Mouse (Mus musculus) activated CD4-positive, CD25-positive, alpha-beta regulatory T cell (primary cell): ENCODE data around the gene Pex6. TPM values are rescaled to one million over a fixed set of nuclear protein-coding genes. Genes with fewer than 3 reads are reported as not detected.

ENCODE experiments used
- polyA plus RNA-seq, 2 experiments: library from polyadenylated mRNA; unstranded; fragments of 100-300 nt; shearing (Covaris generic); gene quantifications; one replicate each; pipeline ENCODE4 v1.2.1; 2017

Gene Pex6
- 10 to 100 TPM; 19.5 to 32.7 TPM for polyA plus RNA-seq

DNA sequence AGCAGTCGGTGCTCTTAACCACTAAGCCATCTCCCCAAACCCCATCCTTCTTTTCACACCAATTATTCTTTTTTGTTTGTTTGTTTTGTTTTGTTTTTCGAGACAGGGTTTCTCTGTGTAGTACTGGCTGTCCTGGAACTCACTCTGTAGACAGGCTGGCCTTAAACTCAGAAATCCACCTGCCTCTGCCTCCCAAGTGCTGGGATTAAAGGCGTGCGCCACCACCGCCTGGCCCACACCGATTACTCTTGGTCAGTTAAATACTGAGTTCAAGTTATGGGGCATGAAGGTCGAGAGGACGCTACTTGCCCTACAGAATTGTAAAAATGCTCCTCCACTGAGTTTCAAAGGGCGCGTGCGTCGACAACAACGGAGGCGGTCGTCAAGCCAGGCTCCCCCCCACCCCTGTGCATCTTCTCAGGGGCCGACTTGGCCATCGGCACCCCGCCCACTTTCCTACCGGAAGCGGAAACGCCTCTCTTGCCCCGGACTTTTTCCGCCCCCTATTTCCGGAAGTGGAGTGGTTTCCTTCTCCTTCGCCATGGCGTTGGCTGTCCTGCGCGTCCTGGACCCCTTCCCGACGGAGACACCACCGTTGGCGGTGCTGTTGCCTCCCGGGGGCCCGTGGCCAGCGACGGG lies at the start of gene Pex6:
Gene Pex6, plus strand, starts transcription at position 505 of the 639 bp plus-strand sequence.

GRCm38 (mm10) chr17:46673850-46674529 lies 37.3 kb upstream of the Pex6 start, which contains the start of gene Rrp36:
TSS of gene Rrp36 (minus strand) at chr17:46674352.

GRCm38 (mm10) chr17:46678416-46678815 lies 32.8 kb upstream of the Pex6 start, which contains the start of gene Mea1:
TSS of gene Mea1 (plus strand) at chr17:46678793.

GRCm38 (mm10) chr17:46680760-46681373 lies 30.4 kb upstream of the Pex6 start, which contains the start of gene Klhdc3:
TSS of gene Klhdc3 (minus strand) at chr17:46680914.

GRCm38 (mm10) chr17:46704887-46705835 lies 6.1 kb upstream of the Pex6 start, which contains the start of gene Ppp2r5d:
TSS of gene Ppp2r5d (minus strand) at chr17:46705111.

GRCm38 (mm10) chr17:46728904-46729318 lies 17.6 kb downstream of the Pex6 start, which contains the start of gene Gnmt:
TSS of gene Gnmt (minus strand) at chr17:46729168.

DNA sequence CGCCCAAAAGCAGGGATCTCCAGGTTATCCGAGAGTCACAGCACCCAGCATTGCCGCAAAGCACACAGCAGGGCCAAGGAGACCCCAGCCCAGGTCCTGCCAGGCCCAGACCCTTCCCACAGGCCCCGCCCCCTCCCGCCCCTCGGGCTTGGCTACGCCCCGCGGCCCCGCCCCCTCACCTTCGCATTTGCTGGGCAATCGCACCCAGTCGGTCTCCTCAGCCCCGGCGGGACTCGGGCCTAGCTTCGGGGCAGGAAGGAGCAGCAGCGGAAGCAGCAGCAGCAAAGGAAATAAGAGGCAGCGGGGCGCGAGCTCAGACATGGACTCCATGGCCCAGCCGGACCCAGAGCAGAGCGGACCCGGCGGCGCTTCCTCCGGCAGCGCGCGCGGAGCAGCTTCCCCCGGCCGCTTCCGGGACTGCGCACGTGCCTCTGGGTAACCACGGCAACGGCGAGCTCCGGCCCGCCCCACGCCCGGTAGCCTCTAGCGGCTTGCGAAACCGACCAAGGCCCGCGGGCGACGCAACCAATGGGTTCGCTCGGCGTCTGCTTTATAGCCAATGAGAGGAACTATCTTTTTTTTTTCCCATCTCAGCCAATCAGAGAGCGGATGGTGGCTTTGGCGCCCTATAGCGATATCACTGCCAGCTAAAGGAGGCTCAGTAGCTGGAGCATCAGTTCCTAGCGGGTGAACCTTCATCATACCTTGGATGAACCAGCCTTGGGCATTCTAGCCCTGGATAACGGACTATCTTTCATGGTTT lies 40.7 kb downstream of the Pex6 start, which contains the start of gene Cnpy3:
Gene Cnpy3, minus strand, starts transcription at position 421 of the 763 bp plus-strand sequence.

DNA sequence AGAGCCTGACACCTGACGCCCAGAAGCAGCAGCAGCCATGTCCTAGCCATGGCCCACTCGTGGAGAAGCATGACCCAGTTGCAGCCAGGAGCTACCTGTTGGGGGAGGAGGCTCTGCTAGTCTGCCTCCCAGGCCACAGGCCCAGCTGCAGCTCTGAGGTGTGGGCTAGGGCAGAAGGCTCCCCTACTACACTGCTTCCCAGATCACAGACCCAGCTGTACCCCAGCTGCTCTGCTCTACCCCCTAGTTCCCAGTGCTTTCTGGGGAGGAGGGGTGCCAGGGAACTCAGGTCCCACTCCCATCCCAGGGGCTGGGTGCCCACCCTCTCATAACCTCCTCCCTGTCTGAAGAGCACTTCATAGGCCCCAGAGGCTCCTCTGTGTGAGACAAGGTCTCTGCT lies 52.3 kb downstream of the Pex6 start, which contains the start of gene Ptcra:
Gene Ptcra, minus strand, starts transcription at position 169 of the 400 bp plus-strand sequence.

GRCm38 (mm10) chr17:46772404-46773277 lies 61.4 kb downstream of the Pex6 start, which contains the start of gene 2310039H08Rik:
TSS of gene 2310039H08Rik (plus strand) at chr17:46772635.

Other genes starting within 250 kb of the Pex6 start
- gene Ttbk1, start 223.8 kb upstream of the Pex6 start, polyA plus RNA-seq, result under 1 TPM; 0.23 to 0.81 TPM
- gene Dnph1, start 214.8 kb upstream of the Pex6 start, polyA plus RNA-seq, result 1 to 10 TPM; 2.9 to 5.3 TPM
- gene Cul9, start 165.1 kb upstream of the Pex6 start, polyA plus RNA-seq, result 1 to 10 TPM; 1.3 to 5.6 TPM
- 10 to 100 TPM; 22.6 to 41.9 TPM for gene Srf, start 155.3 kb upstream of the Pex6 start, polyA plus RNA-seq
- under 1 TPM in 1 of 2 experiments, not detected in 1; 0.22 TPM for gene Ptk7, start 82.0 kb upstream of the Pex6 start, polyA plus RNA-seq
- 10 to 100 TPM; 13.7 to 24.2 TPM for gene Klc4, start 65.4 kb upstream of the Pex6 start, polyA plus RNA-seq
- gene Mrpl2, start 65.2 kb upstream of the Pex6 start, polyA plus RNA-seq, result 10 to 100 TPM; 27.8 to 61.8 TPM
- gene Cul7, start 61.1 kb upstream of the Pex6 start, polyA plus RNA-seq, result 1 to 10 TPM; 5.3 to 7.8 TPM
- gene Rrp36, start 37.1 kb upstream of the Pex6 start, polyA plus RNA-seq, result 10 to 100 TPM; 55.5 to 71.6 TPM
- 100 to 1,000 TPM; 158 to 160 TPM for gene Mea1, start 32.7 kb upstream of the Pex6 start, polyA plus RNA-seq
- 10 to 100 TPM; 63.8 to 76.3 TPM for gene Klhdc3, start 30.5 kb upstream of the Pex6 start, polyA plus RNA-seq
- gene Ppp2r5d, start 6.4 kb upstream of the Pex6 start, polyA plus RNA-seq, result 10 to 100 TPM; 66.0 to 83.4 TPM
- under 1 TPM in 1 of 2 experiments, not detected in 1; 0.55 TPM for gene Gnmt, start 17.7 kb downstream of the Pex6 start, polyA plus RNA-seq
- gene Cnpy3, start 40.8 kb downstream of the Pex6 start, polyA plus RNA-seq, result 10 to 100 TPM; 40.8 to 41.1 TPM
- not detected for gene Ptcra, start 52.2 kb downstream of the Pex6 start, polyA plus RNA-seq
- 10 to 100 TPM; 26.5 to 56.7 TPM for gene 2310039H08Rik, start 61.2 kb downstream of the Pex6 start, polyA plus RNA-seq
- gene Rpl7l1, start 71.2 kb downstream of the Pex6 start, polyA plus RNA-seq, result 100 to 1,000 TPM; 123 to 130 TPM
- 10 to 100 TPM; 17.0 to 27.2 TPM for gene Bicral, start 147.0 kb downstream of the Pex6 start, polyA plus RNA-seq
- gene Tbcc, start 179.2 kb downstream of the Pex6 start, polyA plus RNA-seq, result 10 to 100 TPM; 53.4 to 55.7 TPM
- gene Prph2, start 199.0 kb downstream of the Pex6 start, polyA plus RNA-seq, result under 1 TPM in 1 of 2 experiments, not detected in 1; 0.33 TPM